Mouse (Mus musculus) adrenal gland, postnatal 25 days (tissue): ENCODE measurements around the gene Mrpl48. TPM values are rescaled to one million over a fixed set of nuclear protein-coding genes. Genes with fewer than 3 reads are reported as not detected.

Experiments
- total RNA-seq: library from RNA; stranded (reverse); gene quantifications from 2 replicates; pipeline ENCODE4 v1.2.3, GENCODE M21; 2021

The Mrpl48 gene
- total RNA-seq, 1 experiment from 2014 or later: 60.4 TPM

Other genes with a start within 250 kb of the Mrpl48 start
- gene C2cd3, start 236.1 kb downstream of the Mrpl48 start, total RNA-seq: 26.6 and 27.9 TPM in 2 replicates
- 54.5 and 70.6 TPM in 2 replicates for gene Ppme1, start 236.0 kb downstream of the Mrpl48 start, total RNA-seq
- 24.6 and 30.5 TPM in 2 replicates for gene Ucp3, start 135.3 kb downstream of the Mrpl48 start, total RNA-seq
- 142 and 190 TPM in 2 replicates for gene Ucp2, start 115.0 kb downstream of the Mrpl48 start, total RNA-seq
- not detected in 2 replicates for gene Dnajb13, start 93.3 kb downstream of the Mrpl48 start, total RNA-seq
- gene Coa4, start 71.2 kb downstream of the Mrpl48 start, total RNA-seq: 11.5 and 11.7 TPM in 2 replicates
- gene Rab6a, start 891 bp downstream of the Mrpl48 start, total RNA-seq: 64.8 and 67.5 TPM in 2 replicates
- 2.1 and 3.3 TPM in 2 replicates for gene Plekhb1, start 54.1 kb upstream of the Mrpl48 start, total RNA-seq
- gene Fam168a, start 98.3 kb upstream of the Mrpl48 start, total RNA-seq: 53.3 and 64.6 TPM in 2 replicates